Mouse (Mus musculus): ENCODE data around the gene Fem1a. TPM values are rescaled to one million over a fixed set of nuclear protein-coding genes. Genes with fewer than 3 reads are reported as not detected.
A peak's percentile ranks its signal among the peaks of the same experiment; 100 is the strongest.

Gene Fem1a
- polyA plus RNA-seq, 1 experiment = 9.5 TPM

DNA sequence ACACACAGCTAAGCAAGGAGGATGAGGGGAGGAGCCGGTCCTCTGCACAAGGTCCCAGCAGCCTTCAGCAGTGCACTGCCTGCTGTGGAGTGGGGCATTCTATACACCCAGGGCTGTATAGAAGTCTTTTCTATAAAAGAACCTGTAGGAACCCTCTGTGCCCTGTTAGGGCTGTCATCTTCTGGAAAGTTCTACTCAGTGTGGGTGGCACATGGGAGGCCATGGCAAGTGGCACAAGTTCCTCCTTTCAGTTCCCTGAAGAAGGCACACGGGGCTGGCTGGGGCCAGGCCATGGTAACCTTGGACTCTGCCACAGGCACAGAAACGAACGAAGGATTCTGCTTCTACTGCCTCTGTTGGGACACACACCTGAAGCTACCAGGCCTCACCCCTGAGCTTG, 8.4 kb downstream of the Fem1a start:
- TF ChIP-seq GATA1 (IDR thresholded peaks at IDR 0.05; ENCODE audit: borderline replicate concordance, low read length) (no peak), FLI1 (IDR thresholded peaks at IDR 0.05; ENCODE audit: low read length) (no peak)

GRCm38 (mm10) chr17:56265869-56266268, 9.3 kb downstream of the Fem1a start:
- Histone ChIP-seq H3K36me3 (replicated peaks; ENCODE audit: low read length) (peaks cover 49% of the 10 kb centered on the region), H3K27me3 (replicated peaks) (no peaks in the 10 kb centered on the region), H3K4me1 (peaks cover 80% of the 10 kb centered on the region), H3K4me3 (replicated peaks) (peak overlapping the region; percentile 9), H3K9me3 (no peaks in the 10 kb centered on the region)
- TF ChIP-seq FLI1 (IDR thresholded peaks at IDR 0.05; ENCODE audit: low read length) = no peak
- TF ChIP-seq GATA1 (IDR thresholded peaks at IDR 0.05; ENCODE audit: borderline replicate concordance, low read length) = no peak

More for the DNA sequence above, 8.4 kb downstream of the Fem1a start:
- peaks cover 49% of the 10 kb centered on the region for H3K36me3 ChIP-seq (replicated peaks; ENCODE audit: low read length)
- no peaks in the 10 kb centered on the region for H3K27me3 ChIP-seq (replicated peaks)
- H3K9me3 ChIP-seq = no peaks in the 10 kb centered on the region
- H3K4me1 ChIP-seq = peaks cover 80% of the 10 kb centered on the region
- H3K4me3 ChIP-seq (replicated peaks) = peak overlapping the region; percentile 30

- Histone ChIP-seq H3K4me3 (replicated peaks) (peak overlapping the region; percentile 9), H3K27me3 (replicated peaks) (no peaks in the 10 kb centered on the region), H3K4me1 (peaks cover 80% of the 10 kb centered on the region), H3K9me3 (no peaks in the 10 kb centered on the region), H3K36me3 (replicated peaks; ENCODE audit: low read length) (peaks cover 49% of the 10 kb centered on the region)
- no peak for TF ChIP-seq GATA1 (IDR thresholded peaks at IDR 0.05; ENCODE audit: borderline replicate concordance, low read length)
- TF ChIP-seq FLI1 (IDR thresholded peaks at IDR 0.05; ENCODE audit: low read length) = no peak
Measured at GRCm38 (mm10) chr17:56266271-56266670, 9.7 kb downstream of the Fem1a start.

- Histone ChIP-seq H3K4me1 (peaks cover 84% of the 10 kb centered on the region), H3K4me3 (replicated peaks) (peak overlapping the region; percentile 90), H3K9me3 (no peaks in the 10 kb centered on the region), H3K27me3 (replicated peaks) (no peaks in the 10 kb centered on the region), H3K36me3 (replicated peaks; ENCODE audit: low read length) (peaks cover 58% of the 10 kb centered on the region)
- TF ChIP-seq GATA1 (IDR thresholded peaks at IDR 0.05; ENCODE audit: borderline replicate concordance, low read length) = no peak
- TF ChIP-seq FLI1 (IDR thresholded peaks at IDR 0.05; ENCODE audit: low read length) = no peak
Measured at GRCm38 (mm10) chr17:56269153-56269630, 12.6 kb downstream of the Fem1a start.

DNA sequence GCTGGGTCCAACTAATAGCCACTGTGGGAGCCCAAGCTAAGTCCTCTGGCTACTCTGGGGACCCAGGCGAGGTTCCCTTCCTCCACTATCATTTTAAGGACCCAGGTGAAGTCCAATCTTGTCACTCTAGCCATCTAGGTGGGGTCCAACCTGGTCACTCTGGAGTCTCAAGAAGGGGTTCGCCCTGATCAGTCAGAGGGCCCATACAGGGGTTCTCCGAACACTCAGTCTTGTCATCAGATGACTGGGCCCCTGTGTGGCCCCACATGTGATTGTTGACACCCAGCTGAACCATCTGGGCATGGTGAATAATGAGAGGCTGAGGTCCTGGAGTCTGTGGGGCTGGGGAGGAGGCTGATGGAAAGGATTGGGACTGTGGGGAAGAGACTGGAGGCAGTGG, 13.1 kb downstream of the Fem1a start:
- Histone ChIP-seq H3K36me3 (replicated peaks; ENCODE audit: low read length) (peaks cover 59% of the 10 kb centered on the region), H3K27me3 (replicated peaks) (no peaks in the 10 kb centered on the region), H3K4me3 (replicated peaks) (peak overlapping the region; percentile 90), H3K4me1 (peaks cover 85% of the 10 kb centered on the region), H3K9me3 (no peaks in the 10 kb centered on the region)
- TF ChIP-seq FLI1 (IDR thresholded peaks at IDR 0.05; ENCODE audit: low read length) = no peak
- no peak for TF ChIP-seq GATA1 (IDR thresholded peaks at IDR 0.05; ENCODE audit: borderline replicate concordance, low read length)

DNA sequence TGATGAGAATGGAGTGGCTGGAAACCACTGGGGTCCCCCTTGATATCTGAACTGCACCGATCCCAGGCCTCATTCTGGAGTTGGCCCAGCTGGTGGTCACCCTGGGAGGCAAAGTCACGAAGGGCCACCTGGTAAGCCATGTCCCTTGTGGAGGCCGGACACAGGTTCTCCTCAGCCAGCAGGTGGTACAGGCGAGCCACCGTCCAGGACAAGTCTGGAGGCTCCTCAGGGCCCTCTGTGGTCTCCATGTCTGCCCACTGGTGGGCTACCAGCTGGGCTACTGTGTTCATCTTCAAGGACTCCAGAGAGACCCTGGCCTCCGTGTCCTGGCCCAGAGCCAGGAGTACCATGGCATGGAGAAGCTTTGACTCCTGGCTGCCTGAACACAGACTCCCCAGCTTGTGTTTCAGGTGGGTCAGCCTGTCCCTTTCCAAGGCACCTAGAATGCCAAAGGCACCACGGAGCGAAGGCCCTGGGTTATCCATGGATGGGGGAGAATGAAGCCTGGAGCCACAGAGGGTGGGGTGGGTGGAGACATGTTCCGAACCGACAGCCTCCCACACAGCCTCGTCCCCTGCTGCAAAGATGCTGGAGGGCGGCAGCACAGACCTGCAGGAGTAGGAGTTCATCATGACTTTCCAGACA, 15.1 kb downstream of the Fem1a start:
- TF ChIP-seq GATA1 (IDR thresholded peaks at IDR 0.05; ENCODE audit: borderline replicate concordance, low read length) (no peak), FLI1 (IDR thresholded peaks at IDR 0.05; ENCODE audit: low read length) (no peak)
- Histone ChIP-seq H3K4me3 (replicated peaks) (no peak overlapping the region), H3K27me3 (replicated peaks) (no peaks in the 10 kb centered on the region), H3K4me1 (peaks cover 76% of the 10 kb centered on the region), H3K36me3 (replicated peaks; ENCODE audit: low read length) (peaks cover 54% of the 10 kb centered on the region), H3K9me3 (no peaks in the 10 kb centered on the region)

GRCm38 (mm10) chr17:56272644-56273043, 16.0 kb downstream of the Fem1a start:
- Histone ChIP-seq H3K27me3 (replicated peaks) (no peaks in the 10 kb centered on the region), H3K36me3 (replicated peaks; ENCODE audit: low read length) (peaks cover 54% of the 10 kb centered on the region), H3K4me1 (peaks cover 83% of the 10 kb centered on the region), H3K9me3 (no peaks in the 10 kb centered on the region), H3K4me3 (replicated peaks) (no peak overlapping the region)
- TF ChIP-seq GATA1 (IDR thresholded peaks at IDR 0.05; ENCODE audit: borderline replicate concordance, low read length) (no peak), FLI1 (IDR thresholded peaks at IDR 0.05; ENCODE audit: low read length) (no peak)

DNA sequence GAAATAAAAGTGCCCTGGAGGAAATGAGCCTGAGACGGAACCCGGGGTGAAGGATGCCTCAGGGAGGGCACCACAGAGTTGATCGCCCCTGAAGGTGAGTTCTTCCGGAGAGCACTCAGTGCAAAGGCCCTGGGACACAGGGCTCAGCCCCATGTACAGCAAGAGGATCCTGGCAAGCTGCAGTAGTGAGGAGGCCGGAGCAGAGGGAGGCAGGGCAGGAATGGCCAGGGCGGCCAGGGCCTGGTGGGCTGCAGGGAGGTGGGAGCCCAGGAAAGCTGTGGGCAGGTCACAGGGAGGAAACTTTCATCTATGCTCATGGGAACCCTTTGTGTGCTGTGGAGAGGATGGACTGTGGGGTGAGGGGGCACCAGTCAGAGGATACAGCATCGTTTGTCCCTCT, 16.9 kb downstream of the Fem1a start:
- TF ChIP-seq GATA1 (IDR thresholded peaks at IDR 0.05; ENCODE audit: borderline replicate concordance, low read length) (no peak), FLI1 (IDR thresholded peaks at IDR 0.05; ENCODE audit: low read length) (no peak)
- Histone ChIP-seq H3K36me3 (replicated peaks; ENCODE audit: low read length) (peaks cover 61% of the 10 kb centered on the region), H3K4me3 (replicated peaks) (peak overlapping the region; percentile 54), H3K9me3 (no peaks in the 10 kb centered on the region), H3K4me1 (peaks cover 83% of the 10 kb centered on the region), H3K27me3 (replicated peaks) (no peaks in the 10 kb centered on the region)

- peaks cover 66% of the 10 kb centered on the region for H3K36me3 ChIP-seq (replicated peaks; ENCODE audit: low read length)
Measured at GRCm38 (mm10) chr17:56273986-56274385, 17.4 kb downstream of the Fem1a start.

DNA sequence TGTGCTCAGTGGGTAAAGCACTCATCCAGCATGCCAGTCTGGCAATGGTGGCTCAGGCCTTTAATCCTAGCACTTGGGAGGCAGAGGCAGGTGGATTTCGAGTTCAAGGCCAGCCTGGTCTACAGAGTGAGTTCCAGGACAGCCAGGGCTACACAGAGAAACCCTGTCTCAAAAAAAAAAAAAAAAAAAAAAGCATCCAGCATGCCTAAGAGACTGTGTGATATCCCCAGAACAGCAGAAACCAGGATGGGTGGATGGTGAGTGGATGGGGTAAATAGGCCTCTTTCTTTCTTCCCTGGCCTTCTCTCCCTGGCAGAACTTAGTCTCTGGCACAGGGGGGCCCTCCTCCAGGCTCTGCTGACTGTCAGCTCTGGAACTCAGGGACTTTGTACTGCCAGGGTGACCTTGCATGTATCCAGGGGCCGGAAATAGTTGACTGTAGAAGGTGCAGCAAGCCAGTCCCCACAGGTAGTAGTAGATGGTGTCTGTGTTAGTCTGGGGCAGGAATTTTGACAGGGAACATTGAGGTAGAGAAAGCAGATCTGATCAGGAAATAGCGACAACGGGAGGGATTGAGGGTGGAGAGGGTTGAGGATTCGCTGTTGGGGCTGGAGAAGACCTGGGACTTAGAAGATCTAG, 19.4 kb downstream of the Fem1a start:
- peaks cover 63% of the 10 kb centered on the region for H3K36me3 ChIP-seq (replicated peaks; ENCODE audit: low read length)
- H3K9me3 ChIP-seq = no peaks in the 10 kb centered on the region
- TF ChIP-seq GATA1 (IDR thresholded peaks at IDR 0.05; ENCODE audit: borderline replicate concordance, low read length) (no peak), FLI1 (IDR thresholded peaks at IDR 0.05; ENCODE audit: low read length) (no peak)
- peak overlapping the region; percentile 98 for H3K4me3 ChIP-seq (replicated peaks)
- peaks cover 79% of the 10 kb centered on the region for H3K4me1 ChIP-seq
- H3K27me3 ChIP-seq (replicated peaks) = no peaks in the 10 kb centered on the region

More at GRCm38 (mm10) chr17:56273986-56274385, 17.4 kb downstream of the Fem1a start:
- TF ChIP-seq GATA1 (IDR thresholded peaks at IDR 0.05; ENCODE audit: borderline replicate concordance, low read length) (no peak), FLI1 (IDR thresholded peaks at IDR 0.05; ENCODE audit: low read length) (no peak)
- Histone ChIP-seq H3K4me1 (peaks cover 87% of the 10 kb centered on the region), H3K9me3 (no peaks in the 10 kb centered on the region), H3K4me3 (replicated peaks) (peak overlapping the region; percentile 54), H3K27me3 (replicated peaks) (no peaks in the 10 kb centered on the region)
